Mouse (Mus musculus) spleen, adult 10 weeks (tissue): ENCODE data around the gene Fam185a. TPM values are rescaled to one million over a fixed set of nuclear protein-coding genes. Genes with fewer than 3 reads are reported as not detected.

Experiments used
- polyA plus RNA-seq: library from polyadenylated mRNA; stranded (reverse); fragments of 350-450 nt; fragmentation: Illumina TruSeq; extraction: RNeasy Lipid Tissue Mini Kit (QIAGEN cat#74804); gene quantifications from one replicate; pipeline ENCODE4 v1.2.3, GENCODE M21; 2015; ENCODE audit warnings: low replicate concordance; ENCODE audit not compliant: insufficient read depth

Gene Fam185a
- polyA plus RNA-seq: 7.7 TPM

GRCm38 (mm10) chr5:21424614-21425602, at the start of gene Fam185a, which contains the start of gene Ccdc146:
TSS of gene Fam185a (plus strand) at chr5:21424958.
TSS of gene Ccdc146 (minus strand) at chr5:21424677.

Other genes with a start within 250 kb of the Fam185a start
- 44.5 TPM for gene Gsap, start 238.7 kb upstream of the Fam185a start, polyA plus RNA-seq
- 47.2 TPM for gene Fgl2, start 52.3 kb upstream of the Fam185a start, polyA plus RNA-seq
- 0.23 TPM for gene Ccdc146, start 281 bp upstream of the Fam185a start, polyA plus RNA-seq
- gene Lrrc17, start 118.6 kb downstream of the Fam185a start, polyA plus RNA-seq: 0.18 TPM
- 0.15 TPM for gene Fbxl13, start 220.7 kb downstream of the Fam185a start, polyA plus RNA-seq
- 57.2 TPM for gene Armc10, start 220.9 kb downstream of the Fam185a start, polyA plus RNA-seq